Mouse (Mus musculus) testis, postnatal 10 days (tissue): ENCODE data around the gene Adgrl3.

Experiments used
- DNase-seq: peaks from one replicate; pipeline ENCODE4 v3.0.0; 2021; ENCODE audit warnings: low spot score

Gene Adgrl3

GRCm38 (mm10) chr5:81870336-81870735 lies 850.4 kb downstream of the Adgrl3 start:
- DNase-seq: no peak
